Mouse (Mus musculus) urinary bladder, postnatal 0 days (tissue): ENCODE data around the gene Dctn1. TPM values are rescaled to one million over a fixed set of nuclear protein-coding genes. Genes with fewer than 3 reads are reported as not detected.

ENCODE experiments used
- polyA plus RNA-seq: library from polyadenylated mRNA; unstranded; fragments of >200 nt; fragmentation: Nextera tagmentation; extraction: Ambion mirVana; gene quantifications from 2 replicates; pipeline ENCODE4 v1.2.1, GENCODE M21; 2015

The Dctn1 gene
- polyA plus RNA-seq = 62.5 and 72.3 TPM in 2 replicates

DNA sequence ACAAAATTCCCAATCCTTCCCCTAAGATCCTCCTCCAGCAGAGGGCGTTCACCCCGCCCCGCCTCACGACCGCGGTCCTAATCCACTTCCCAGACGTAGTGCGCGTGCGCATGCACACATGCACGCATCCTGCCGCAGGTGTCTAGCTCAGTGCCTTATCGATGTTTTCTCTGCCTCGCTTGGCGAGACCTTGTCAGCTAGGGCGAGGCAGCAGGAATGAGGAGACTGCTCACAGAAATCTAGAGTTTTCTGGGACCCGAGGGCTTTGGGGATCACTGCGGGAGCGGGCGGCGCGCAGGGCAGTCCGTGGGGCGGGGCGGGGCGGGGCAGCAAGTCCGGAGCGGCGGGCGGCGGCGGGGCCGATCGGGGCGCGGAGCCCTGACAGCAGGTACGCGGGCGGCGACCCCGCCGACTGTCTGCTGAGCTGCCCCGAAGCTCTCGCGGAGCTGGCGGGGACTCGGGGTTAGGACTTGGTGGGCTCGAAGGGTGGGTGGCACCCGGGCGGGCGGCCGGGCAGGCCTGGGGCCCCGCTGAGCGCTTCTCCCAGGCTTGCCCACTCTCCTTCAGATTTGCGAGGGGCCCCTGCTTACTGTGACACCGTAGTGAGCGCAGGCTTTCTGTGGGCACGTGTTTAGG lies at the start of gene Dctn1:
Gene Dctn1 (plus strand): TSS at position 314 of the 636 bp plus-strand sequence.

DNA sequence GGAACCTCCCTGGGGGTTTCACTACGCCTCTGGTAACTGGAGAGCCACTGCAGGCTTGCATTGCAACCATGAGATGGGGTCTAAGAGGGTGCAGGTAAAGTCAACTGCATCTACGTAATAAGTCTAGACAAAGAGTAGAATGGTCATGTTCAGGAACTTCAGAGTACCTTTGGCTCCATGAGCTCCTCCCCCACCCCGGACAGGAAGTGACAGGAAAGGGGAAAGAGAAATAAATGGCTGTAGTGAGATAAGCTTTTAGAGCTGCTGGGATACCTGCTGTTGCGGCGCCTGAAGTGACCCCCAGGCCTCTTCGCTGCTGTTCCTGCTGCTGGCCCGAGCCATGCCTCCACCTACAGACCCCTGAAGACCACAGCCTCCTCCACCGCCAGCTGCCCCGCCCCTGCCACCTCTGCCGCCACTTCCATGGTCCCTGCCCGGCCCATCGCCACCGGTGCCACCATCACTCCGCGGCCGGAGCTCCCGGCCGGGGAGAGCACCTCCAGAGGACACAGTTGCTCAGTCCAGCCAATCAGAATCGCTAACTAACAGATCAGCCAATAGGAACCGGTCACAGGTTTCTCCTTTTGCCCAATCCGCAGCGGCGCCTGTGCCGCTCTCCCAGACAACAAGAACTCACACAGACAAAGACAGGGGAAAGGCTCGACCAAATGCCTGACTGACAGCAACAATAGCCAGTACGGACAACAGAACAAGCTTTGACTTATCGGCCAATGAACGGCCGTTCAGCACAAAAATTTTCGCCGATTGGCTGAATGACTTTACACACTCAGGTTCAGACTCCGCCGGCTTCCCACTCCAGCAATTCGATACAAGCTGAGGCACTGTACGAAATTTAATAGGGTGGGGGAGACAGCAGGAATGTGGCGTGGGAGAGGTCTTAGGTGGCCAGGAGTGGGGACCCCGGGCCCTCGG lies 44.5 kb upstream of the Dctn1 start, which contains the start of gene Wbp1:
Gene Wbp1 (minus strand): TSS at position 630 of the 933 bp plus-strand sequence.

DNA sequence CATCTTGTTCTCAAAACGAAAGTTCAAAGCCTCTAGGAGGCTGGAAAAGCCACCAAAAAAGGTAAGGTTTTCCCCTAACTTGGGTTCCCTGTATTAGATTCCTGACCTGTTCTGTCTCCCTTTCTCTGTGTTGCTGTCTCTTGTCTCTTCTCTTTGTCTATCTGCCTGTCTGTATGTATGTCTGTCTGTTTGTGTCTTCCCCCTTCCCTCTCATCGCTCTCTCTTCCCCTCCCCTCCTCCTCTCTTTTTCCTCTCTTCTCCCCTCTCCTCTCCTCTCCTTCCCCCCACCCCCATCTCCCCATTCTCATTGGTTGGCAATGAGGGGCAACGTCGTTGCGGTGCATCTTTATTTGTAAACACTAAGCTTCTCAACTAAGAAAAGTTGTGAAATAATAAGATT lies 40.4 kb upstream of the Dctn1 start, which contains the start of gene Ino80b:
Gene Ino80b (minus strand): TSS at position 101 of the 400 bp plus-strand sequence.

DNA sequence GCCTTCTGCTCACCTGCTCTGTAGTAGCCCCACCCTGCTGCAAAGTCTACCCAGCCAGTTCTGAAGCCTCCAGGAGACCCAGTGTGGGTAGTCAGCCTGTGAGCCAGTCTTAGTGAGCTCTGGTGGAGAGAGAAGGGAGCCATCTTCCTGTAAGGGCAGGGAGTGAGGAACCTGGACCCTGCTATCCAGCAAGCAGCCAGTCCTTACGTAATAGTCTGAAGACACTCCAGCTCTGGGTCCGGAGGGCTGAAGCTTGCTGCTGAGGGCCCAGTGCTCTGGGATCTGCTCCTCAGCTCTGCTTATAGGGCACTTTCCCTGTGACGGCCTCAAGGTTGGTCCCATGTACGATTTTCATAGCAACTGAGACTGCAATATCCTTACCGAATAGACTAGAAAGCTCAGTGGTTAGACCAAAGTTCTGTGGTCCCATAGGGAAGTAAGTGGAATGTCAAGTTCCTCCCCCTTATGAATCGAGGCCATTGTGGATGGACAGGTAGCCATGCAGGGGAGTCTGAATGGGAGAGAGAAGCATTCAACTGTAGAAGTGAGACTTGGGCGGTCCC lies 30.7 kb upstream of the Dctn1 start, which contains the start of gene Rtkn:
Gene Rtkn (plus strand): TSS at position 513 of the 563 bp plus-strand sequence.

DNA sequence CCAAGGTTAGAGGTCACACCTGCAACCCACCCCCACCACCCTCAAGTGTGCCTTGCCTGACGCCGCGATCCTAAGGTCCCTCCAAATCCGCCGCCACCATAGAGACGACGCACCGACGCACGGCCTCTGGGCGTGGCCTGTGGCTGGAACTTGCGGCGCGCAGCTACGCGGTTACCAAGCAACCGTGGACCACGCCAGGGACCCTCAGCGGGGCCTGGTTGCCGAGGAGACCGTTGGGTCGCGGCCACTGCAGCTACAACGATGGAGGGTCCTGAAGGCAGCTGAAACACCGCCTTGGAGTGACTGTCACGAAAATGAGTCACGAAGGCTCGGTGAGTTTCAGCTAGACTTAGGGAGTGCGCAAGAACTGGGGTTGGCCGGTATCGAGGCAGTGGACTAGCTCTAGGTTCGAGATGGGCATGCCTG lies 9.4 kb upstream of the Dctn1 start, which contains the start of the genes Wdr54 and 1700003E16Rik:
Gene Wdr54 (minus strand): TSS at position 139 of the 426 bp plus-strand sequence.
Gene 1700003E16Rik (plus strand): TSS at position 146 of the 426 bp plus-strand sequence.

DNA sequence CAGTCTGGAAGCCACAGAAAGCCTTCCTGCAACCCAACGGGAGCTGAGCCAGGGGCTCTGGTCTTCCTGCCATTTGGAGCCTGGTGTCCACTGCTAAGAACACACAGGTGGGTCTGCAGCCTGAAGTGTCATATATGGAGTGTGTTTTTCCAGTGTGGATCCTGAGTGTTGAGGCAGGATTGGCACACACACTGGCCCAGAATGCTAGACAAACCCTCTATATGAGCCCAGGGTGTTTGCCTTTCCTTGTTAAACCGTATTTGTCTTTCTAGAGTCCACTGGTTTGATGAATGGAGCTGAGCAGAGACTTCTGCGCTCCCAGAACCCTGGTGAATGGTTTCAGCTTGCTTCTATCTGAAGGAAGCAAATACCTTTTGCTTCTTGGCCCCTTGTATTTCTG lies 54.1 kb downstream of the Dctn1 start, which contains the start of gene Slc4a5:
Gene Slc4a5 (plus strand): TSS at position 15 of the 400 bp plus-strand sequence.

Other genes with a start within 250 kb of the Dctn1 start
- gene Sema4f, start 226.2 kb upstream of the Dctn1 start, polyA plus RNA-seq = 0.08 and 0.22 TPM in 2 replicates
- 0.23 and 0.34 TPM in 2 replicates for gene M1ap, start 219.0 kb upstream of the Dctn1 start, polyA plus RNA-seq
- 20.9 TPM in 2 replicates for gene Dok1, start 132.4 kb upstream of the Dctn1 start, polyA plus RNA-seq
- gene Loxl3, start 131.7 kb upstream of the Dctn1 start, polyA plus RNA-seq = 9.6 and 9.8 TPM in 2 replicates
- gene Aup1, start 111.4 kb upstream of the Dctn1 start, polyA plus RNA-seq = 130 and 134 TPM in 2 replicates
- 66.1 and 69.7 TPM in 2 replicates for gene Htra2, start 110.6 kb upstream of the Dctn1 start, polyA plus RNA-seq
- 3.3 and 4.1 TPM in 2 replicates for gene Dqx1, start 108.1 kb upstream of the Dctn1 start, polyA plus RNA-seq
- 0.46 and 0.62 TPM in 2 replicates for gene Tlx2, start 95.6 kb upstream of the Dctn1 start, polyA plus RNA-seq
- gene Pcgf1, start 88.1 kb upstream of the Dctn1 start, polyA plus RNA-seq = 9.2 and 12.1 TPM in 2 replicates
- 0.21 TPM in 1 of 2 replicates, not detected in the other for gene Lbx2, start 79.6 kb upstream of the Dctn1 start, polyA plus RNA-seq
- 0.71 and 0.80 TPM in 2 replicates for gene Ccdc142, start 64.3 kb upstream of the Dctn1 start, polyA plus RNA-seq
- 0.82 and 1.1 TPM in 2 replicates for gene Gm42688, start 64.3 kb upstream of the Dctn1 start, polyA plus RNA-seq
- 127 TPM in 2 replicates for gene Mrpl53, start 56.9 kb upstream of the Dctn1 start, polyA plus RNA-seq
- 18.7 and 21.6 TPM in 2 replicates for gene Mogs, start 50.4 kb upstream of the Dctn1 start, polyA plus RNA-seq
- 48.6 and 53.4 TPM in 2 replicates for gene Wbp1, start 44.4 kb upstream of the Dctn1 start, polyA plus RNA-seq
- gene Ino80b, start 40.5 kb upstream of the Dctn1 start, polyA plus RNA-seq = 7.6 and 8.2 TPM in 2 replicates
- gene Rtkn, start 30.5 kb upstream of the Dctn1 start, polyA plus RNA-seq = 7.2 and 9.3 TPM in 2 replicates
- gene Wdr54, start 9.5 kb upstream of the Dctn1 start, polyA plus RNA-seq = 1.6 and 1.8 TPM in 2 replicates
- 0.51 and 0.66 TPM in 2 replicates for gene 1700003E16Rik, start 9.5 kb upstream of the Dctn1 start, polyA plus RNA-seq
- 0.17 TPM in 1 of 2 replicates, not detected in the other for gene Slc4a5, start 53.9 kb downstream of the Dctn1 start, polyA plus RNA-seq
- gene Mthfd2, start 160.0 kb downstream of the Dctn1 start, polyA plus RNA-seq = 26.2 and 28.9 TPM in 2 replicates
- 36.6 and 42.2 TPM in 2 replicates for gene Mob1a, start 160.1 kb downstream of the Dctn1 start, polyA plus RNA-seq
- gene Bola3, start 183.2 kb downstream of the Dctn1 start, polyA plus RNA-seq = 134 and 157 TPM in 2 replicates